Mouse (Mus musculus) left cerebral cortex, adult 11 months (tissue): ENCODE measurements around the gene Olfr331.
"Not testable (repeated sequence)": the region's sequence is repeated elsewhere in the genome, so short reads cannot be mapped to it uniquely, and the experiment has no call there.

ENCODE experiments used
- DNase-seq: peaks from one replicate; pipeline ENCODE4 v3.0.0; 2022; ENCODE audit warnings: low spot score

Olfr331 gene

GRCm38 (mm10) chr11:58502472-58502871 lies at the start of gene Olfr331:
Olfr331 (minus strand) TSS chr11:58502572.
- not testable (repeated sequence) for DNase-seq

- no peak for DNase-seq
Observed at GRCm38 (mm10) chr11:58546322-58546721, 44.0 kb upstream of the Olfr331 start, which contains the start of gene Olfr329-ps. Olfr329-ps (minus strand) TSS chr11:58546422.

GRCm38 (mm10) chr11:58534736-58535135 lies 32.4 kb upstream of the Olfr331 start, which contains the start of gene Olfr330:
Olfr330 (minus strand) TSS chr11:58534836.
- DNase-seq: not testable (repeated sequence)

- not testable (repeated sequence) for DNase-seq
Observed at GRCm38 (mm10) chr11:58519756-58520155, 17.4 kb upstream of the Olfr331 start.

- DNase-seq: peak; percentile 47
Observed at GRCm38 (mm10) chr11:58518916-58519315, 16.5 kb upstream of the Olfr331 start.

- not testable (repeated sequence) for DNase-seq
Observed at GRCm38 (mm10) chr11:58509058-58509457, 6.7 kb upstream of the Olfr331 start.

- DNase-seq: no peak
Observed at GRCm38 (mm10) chr11:58499290-58499689, 3.1 kb downstream of the Olfr331 start.

GRCm38 (mm10) chr11:58498761-58499160 lies 3.6 kb downstream of the Olfr331 start:
- DNase-seq: no peak

GRCm38 (mm10) chr11:58492455-58492854 lies 9.9 kb downstream of the Olfr331 start, which contains the start of gene Olfr332:
Olfr332 (minus strand) TSS chr11:58492555.
- no peak for DNase-seq

- no peak for DNase-seq
Observed at GRCm38 (mm10) chr11:58462170-58462569, 40.2 kb downstream of the Olfr331 start, which contains the start of gene Olfr30. Olfr30 (minus strand) TSS chr11:58462270.

- DNase-seq: no peak
Observed at GRCm38 (mm10) chr11:58453592-58453991, 48.8 kb downstream of the Olfr331 start.

GRCm38 (mm10) chr11:58452759-58453158 lies 49.6 kb downstream of the Olfr331 start, which contains the start of gene Lypd9:
Lypd9 (minus strand) TSS chr11:58452923.
- DNase-seq: no peak
